Mouse (Mus musculus): ENCODE data around the gene Crtc1.

The Crtc1 gene

DNA sequence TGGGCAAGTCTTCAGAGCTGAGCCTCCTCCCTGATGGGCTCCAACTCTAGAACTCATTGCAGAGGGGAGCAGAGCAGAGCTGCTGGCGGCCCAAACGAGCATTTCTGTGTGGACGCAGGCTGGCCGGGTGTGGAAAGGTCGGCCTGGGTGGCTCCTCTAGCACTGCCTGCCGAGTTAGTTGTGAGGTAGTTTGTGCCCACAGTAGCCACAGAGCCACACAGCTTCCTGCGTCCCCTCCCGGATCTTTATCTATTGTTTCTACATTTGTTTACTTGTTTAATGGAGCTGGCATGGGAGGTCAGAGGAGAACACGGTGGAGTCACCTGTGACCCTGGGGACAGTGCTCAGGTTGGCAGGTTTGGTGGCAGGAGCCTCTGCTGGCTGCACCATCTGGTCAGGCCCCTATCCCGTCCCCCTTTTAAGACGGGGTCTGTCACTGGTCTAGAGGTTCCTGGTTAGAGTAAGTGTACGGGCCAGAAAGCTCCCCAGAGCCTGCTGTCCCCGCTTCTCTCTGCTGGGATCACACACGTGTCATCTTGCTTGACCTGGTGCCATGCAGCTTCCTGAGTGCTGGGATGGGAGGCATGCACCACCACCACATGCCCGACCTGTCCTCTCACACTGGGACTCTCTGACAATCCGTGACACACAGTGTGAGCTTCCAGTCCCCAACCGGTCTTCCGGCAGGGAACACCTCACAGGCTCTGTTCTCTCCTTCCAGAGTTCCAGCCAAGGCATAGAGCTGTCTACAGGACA lies 17.9 kb downstream of the Crtc1 start:
- no peak for DNase-seq (ENCODE audit: low read depth, low spot score)

DNA sequence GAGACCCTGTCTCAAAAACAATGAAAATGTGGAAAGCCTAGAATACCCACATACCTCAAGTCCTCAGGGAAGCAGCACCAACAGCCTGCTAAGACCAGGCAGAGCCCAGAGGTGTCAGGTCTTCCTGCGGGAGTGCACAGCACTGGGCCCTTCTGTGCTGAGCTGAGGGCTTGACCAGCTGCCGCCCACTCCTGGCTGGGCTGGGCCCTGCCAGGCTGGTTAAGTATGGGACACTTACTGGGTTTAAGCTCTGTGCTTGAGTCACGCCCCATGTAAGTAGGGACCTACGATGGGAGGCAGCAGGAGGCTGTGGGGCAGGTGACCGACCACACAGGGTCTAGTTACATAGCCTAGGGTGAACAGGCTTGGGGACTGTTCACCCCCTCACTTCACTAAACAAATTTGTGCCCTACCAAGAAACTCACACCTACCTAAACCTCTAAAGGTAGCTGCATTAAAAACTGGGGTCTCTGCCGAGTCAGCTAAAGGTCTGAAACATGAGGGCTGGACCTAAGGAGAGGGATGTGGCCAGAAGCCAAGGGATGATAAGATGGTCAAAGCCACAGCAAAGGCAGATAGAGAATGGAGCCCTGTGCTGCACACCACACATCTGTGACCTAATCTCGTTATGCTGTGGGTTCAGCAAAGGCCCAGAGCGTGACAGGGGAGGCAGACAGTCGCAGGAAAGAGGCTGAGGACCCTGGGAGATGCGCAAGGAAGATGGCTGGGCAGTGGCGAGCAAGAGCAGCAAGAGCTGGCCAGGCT lies 19.3 kb downstream of the Crtc1 start:
- DNase-seq (ENCODE audit: low read depth, low spot score), result no peak

DNA sequence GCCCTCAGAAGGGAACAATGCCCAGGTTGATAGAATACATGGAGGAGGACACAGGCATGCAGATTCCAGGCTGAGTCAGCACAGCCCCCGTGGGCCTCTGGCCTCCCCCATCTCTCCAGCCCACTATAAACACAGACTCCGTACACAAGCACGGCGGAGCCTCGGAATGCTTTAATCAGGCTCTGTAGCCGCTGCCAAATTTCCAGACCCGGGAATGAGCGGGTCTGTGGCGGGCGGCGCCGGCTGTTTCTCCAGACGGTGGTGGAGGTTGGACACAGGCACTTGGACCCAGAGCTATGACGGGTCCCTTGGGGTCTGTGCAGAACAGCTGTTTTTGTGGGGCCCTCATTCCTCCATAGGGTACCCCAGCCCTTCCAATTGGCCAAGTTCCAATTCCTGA lies 20.4 kb downstream of the Crtc1 start:
- DNase-seq (ENCODE audit: low read depth, low spot score), result no peak

DNA sequence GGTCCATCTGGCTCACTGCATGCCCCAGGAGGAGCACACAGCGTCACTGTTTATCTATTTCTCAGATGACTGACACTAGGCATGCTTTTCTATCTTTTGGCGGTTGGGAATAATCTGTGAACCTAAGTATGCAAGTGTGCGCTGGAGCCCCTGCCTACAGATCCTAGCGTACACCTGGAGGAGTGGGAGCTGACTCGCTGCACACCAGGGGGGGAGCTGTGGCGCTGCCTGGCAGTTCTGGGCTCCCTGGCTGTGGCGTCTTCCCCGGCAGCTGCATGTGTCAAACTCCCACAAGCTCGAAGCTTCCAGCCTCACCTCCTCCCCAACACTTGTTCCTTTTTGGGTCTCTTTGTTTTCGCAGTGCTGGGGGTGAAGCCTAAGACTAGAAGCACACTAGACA lies 21.5 kb downstream of the Crtc1 start:
- no peak for DNase-seq (ENCODE audit: low read depth, low spot score)

DNA sequence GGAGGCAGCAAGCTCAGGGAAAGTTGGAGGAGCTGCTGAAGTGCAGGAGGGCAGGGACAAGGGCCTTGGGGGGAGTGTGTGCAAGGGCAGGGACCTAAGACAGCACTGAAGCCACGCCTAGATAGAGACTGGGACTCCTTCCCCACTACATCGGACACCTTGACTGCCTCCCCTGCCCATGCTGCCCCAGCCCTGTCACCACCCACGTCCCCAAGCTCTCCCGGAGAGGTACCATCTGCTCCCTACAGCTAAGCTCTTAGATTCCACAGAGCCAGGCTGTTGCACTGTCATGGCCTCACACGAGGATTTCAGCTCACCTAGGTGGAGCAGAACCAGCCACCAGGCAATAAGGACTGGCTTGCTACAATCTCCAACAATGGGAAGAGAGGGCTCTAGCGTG lies 22.4 kb downstream of the Crtc1 start:
- no peak for DNase-seq (ENCODE audit: low read depth, low spot score)

DNA sequence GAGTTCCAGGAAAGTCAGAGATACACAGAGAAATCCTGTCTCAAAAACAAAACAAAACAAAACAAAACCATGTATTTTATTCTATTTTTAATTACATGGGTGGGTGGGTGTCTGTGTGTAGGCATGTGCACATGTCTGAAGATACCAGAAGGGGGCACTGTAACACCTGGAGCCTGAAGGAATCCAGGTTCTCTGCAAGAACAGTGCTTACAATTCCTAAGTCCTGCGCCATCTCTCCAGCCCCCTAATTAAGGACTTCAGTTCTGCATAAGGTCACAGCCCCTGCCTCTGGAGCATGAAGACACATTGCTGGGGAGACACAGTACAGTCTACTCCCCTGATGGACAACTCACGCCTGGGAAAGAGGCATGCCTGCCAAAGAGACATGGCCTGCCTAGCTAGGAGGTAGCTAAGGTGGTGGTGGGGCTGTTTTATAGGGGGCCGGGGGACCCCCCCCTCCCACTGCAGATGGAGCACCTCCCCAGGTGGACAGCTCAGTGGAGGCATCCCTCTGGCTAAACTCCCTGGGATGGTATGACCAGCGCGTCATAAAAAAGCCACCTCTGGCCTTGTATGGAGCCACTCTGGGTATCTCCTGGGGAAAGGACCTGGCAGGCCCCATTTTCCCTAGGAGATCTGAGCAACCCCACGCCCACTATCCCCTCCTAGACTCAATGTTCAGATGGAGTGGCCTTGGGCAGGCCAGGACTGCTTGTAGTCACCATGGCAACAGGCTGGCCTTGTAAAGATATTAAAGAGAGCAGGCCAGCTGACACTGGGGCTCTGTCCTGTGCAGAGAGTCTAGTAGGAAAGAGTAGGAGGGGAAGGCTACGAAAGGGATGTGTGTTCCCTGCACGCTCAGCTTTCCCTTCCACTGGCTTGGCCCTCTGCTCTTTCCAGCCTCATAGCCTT lies 23.6 kb downstream of the Crtc1 start:
- peak; percentile 77 for DNase-seq (ENCODE audit: low read depth, low spot score)

DNA sequence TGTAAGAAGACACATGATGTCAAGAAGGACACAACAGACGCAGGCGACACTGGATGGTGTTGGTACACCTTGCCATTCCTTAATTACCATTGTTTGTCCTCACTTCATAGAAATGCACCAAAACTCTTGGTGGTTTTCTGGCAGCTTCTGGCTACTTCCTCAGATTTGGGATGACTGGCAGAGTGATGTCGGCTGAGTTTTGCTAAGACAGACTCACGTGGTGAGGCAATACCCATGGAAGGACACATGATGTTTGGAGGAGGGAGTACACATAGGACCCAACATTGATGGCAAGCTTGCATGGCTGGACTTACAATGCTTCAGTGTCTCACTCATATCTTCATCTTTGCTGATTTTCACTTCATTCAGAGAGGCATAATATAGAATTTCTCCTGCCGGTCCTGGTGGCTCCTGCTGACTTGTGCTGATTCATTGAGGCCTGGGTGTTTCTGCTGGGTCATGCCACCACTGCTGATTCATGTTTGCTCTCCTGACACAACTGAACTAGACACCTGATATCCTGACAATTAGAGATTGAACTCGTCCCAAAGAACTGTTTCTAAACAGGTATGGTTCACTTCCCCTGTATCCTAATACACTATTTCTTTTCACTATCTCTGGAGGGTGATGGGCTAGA lies 25.0 kb downstream of the Crtc1 start:
- no peak for DNase-seq (ENCODE audit: low read depth, low spot score)

DNA sequence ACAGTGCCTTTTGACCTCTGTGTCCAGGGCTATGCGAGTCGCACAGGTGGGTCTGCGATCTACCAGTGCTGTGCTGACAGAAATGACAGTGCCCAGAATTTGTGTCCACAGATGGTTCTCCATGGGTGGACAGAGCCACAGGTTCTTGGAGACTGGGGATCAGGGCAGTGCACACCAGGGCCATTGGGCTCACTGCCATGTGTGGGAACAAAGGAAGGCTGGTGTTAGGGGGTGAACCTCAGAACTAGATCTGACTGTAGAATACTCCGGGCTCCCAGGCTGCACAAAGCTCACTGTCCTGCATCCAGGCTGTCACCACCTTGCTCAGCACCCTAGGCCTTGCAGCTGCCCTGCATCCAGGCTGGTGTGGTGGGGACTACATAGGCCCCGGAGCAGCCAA lies 29.1 kb downstream of the Crtc1 start:
- DNase-seq (ENCODE audit: low read depth, low spot score), result no peak

DNA sequence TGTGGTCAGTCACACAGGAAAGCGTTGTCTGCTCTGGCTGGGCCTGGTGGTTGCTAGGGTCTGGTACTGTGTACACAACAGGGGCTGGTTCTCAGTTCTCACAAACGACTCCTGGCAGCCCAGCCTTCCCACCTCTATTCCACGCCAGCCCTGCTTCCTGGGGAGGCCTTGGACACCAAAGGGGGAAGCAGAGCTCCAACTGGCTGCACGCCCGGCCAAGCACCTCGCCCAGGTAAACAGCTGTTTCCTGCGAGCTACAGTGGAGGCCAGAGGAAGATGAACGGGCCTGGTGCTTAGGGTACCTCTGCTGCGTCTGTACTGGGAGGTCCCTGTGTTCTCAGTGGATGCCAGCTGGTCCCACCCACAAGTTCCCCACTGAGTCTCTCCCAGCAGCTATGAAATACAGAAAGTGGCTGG lies 29.9 kb downstream of the Crtc1 start:
- no peak for DNase-seq (ENCODE audit: low read depth, low spot score)

DNA sequence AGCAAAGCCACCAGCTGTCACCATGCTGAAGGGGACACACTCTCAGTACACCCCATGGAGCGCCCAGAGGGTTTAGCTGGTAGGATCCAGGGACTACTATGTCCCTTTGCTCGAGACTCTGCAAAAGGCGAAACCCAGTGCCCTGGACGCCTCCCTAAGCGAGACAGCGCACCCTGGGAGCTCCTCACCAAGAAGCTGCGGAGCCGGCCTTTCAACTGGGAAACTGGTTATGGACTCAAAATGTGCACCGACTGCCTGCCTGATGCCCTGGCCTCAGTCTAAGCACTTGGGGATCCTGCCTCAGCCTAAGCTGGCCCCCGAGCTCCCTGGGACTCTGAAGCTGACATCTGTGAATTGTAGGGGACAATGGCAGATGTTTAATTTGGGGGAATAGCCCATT lies 30.4 kb downstream of the Crtc1 start:
- DNase-seq (ENCODE audit: low read depth, low spot score), result no peak

DNA sequence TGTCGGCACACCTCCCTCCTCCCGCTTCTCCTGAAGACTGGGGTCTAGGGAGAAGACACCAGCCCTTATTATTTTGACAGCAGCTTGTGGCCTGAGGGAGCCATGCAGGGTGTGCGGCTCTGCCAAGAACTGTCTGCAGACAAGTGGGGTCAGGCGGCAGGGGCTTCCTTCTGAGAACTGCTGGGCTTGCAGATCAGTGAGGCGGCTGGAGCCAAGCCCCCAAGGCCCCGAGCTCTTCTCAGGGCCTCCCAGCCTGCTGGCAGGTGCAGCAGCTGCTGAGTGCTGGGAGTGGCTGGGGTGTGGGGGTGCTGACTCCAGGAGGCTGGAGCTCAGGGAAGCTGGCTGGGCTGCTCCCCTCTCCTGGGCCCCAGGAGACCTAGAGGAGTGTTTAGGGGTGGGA lies 31.1 kb downstream of the Crtc1 start:
- DNase-seq (ENCODE audit: low read depth, low spot score), result no peak

DNA sequence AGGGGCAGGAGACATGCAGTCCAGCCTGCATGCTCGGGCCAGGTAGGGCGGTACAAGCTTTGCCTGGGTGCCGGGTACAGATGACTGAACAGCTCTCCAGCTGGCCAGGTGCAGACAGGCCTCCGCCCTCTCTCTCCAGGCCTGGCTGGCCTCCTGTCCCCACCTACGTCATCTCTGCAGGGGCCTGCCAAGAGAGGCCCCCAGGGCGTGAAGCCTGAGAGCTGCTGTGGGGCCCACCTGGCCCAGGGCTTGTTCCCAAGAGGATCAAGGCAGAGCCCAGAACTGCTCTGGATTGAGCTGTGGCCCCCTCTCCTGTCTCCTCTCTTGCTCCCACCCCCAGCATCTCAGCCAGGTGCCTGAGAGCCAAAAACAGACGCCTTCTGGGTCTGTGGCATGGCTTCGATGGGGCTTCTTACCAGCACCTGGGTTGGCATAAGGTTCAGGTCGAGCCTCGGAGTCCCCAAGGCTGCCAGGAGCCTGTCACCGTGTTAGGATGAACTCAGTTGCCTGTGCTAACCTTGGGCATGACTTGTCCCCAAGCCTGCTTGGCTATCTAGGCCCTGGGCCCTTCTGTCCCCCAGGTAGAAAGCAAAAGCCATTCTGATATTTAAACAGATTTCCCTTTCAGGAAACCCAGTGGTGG lies 32.8 kb downstream of the Crtc1 start:
- no peak for DNase-seq (ENCODE audit: low read depth, low spot score)

DNA sequence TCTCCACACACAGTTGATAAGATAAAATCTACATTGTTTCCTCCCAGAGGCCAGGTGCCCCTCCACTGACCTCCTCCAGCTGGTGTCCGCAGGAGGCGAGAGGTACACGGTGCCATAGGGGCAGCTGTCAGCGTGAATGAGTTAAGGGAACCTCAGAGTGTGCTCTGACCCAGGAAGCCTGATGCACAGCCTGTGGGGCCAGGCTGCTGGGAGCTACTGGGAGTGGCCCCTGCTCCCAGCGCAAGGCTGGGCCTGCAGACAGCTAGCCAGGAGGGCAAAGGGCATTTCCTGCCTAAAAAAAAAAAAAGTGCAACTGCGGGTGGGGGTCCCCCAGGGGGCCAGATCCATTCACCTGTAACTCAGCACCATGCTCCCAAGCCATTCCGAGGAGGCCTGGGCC lies 34.2 kb downstream of the Crtc1 start:
- no peak for DNase-seq (ENCODE audit: low read depth, low spot score)

DNA sequence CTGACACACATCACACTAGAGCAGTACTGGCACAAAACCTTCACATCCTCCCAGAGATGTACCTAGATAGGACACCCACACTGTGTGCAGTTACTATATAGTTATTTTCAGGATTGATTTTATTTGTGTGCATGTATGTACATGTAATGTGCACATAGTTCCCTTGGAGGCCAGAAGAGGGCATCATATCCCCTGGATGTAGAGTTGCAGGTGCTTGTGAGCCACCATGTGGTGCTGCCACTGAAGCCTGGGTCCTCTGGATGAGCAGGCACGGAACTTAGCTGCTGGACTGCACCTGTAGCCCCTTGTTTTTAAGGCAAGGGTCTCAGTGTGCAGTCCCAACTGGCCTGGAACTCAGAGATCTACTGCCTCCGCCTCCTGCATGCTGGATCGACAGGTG lies 35.2 kb downstream of the Crtc1 start:
- DNase-seq (ENCODE audit: low read depth, low spot score), result peak; percentile 37

DNA sequence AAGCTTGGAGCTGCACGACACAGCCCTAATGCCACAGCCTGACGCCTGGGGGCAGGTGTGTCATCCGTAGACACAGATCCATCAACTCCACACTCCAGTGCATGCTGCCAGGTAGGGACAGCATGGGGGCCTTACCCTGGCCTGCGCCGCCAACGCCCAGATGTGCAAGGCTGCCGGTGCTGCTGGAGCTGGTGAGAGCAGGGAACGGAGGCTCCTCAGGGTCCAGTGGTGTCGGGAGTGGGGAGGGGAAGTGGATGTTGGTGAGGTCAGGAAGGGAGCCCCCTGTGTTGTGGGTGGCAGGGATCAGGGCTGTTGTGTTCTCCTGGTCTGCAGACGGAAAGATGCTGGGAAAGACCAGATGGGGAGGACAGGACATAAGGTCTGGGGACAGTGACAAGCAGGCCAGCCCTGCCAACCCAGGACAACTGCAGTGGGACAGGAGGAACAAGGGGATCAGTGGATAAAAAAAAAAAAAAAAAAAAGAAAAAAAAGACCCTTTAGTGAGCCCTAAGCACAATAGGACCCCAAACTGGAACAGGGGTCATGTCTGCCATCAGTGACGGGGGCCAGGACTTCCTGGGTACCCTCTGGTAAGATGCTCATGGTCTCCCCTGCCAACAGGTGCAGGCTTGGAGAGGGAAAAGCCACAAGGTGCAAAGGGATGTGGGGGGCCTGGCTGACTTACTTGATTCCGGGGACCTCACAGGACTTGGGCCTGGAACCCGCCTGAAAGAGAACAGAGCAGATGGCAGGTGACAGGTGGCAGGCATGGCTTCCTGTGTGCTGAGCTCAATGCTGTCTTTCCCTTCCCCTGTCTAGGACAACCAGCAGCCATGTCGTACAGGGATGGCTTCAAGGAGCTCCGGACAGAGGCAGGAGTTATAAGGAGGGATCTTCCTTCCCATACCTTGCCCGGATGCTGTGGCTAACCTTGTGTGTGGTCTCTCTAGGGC lies 41.5 kb downstream of the Crtc1 start:
- no peak for DNase-seq (ENCODE audit: low read depth, low spot score)

DNA sequence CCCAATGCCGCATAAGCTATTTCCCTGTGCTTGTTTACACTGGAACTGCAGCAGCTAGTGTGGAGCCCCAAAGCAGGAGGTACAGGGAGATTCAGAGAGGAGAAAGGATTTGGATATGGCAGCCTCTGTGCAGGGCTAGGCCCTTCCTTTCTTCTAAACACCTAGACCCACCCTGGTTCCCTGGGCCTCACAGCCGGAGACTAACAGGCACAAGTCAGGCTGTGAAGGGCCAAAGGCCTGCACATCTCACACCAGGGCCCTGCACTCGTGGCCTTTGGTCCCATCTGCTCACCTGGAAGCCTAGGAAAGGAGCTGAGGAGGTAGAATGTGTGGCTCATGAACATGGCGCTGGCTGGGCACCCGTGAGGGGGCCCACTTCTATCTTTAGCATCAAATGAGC lies 43.2 kb downstream of the Crtc1 start:
- no peak for DNase-seq (ENCODE audit: low read depth, low spot score)

DNA sequence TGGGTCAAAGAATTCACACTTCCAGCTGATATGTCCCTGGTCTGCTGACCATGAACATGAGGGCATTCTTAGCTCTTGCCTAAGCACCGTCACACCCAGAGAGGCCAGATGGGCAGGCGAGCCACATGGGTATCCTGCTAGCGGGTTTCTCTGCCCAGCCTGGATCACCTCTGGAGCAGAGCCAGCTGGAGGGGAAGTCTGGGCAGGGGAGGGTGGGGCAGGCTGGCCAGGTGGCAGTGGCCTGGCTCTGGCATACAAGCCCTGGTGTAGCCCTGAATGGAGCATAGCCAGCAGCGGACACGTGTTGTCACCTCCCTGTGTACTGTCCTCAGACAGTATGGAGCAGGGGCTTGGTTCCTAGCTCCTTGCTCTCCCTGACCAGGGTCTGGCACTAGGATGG lies 43.7 kb downstream of the Crtc1 start:
- DNase-seq (ENCODE audit: low read depth, low spot score), result no peak

DNA sequence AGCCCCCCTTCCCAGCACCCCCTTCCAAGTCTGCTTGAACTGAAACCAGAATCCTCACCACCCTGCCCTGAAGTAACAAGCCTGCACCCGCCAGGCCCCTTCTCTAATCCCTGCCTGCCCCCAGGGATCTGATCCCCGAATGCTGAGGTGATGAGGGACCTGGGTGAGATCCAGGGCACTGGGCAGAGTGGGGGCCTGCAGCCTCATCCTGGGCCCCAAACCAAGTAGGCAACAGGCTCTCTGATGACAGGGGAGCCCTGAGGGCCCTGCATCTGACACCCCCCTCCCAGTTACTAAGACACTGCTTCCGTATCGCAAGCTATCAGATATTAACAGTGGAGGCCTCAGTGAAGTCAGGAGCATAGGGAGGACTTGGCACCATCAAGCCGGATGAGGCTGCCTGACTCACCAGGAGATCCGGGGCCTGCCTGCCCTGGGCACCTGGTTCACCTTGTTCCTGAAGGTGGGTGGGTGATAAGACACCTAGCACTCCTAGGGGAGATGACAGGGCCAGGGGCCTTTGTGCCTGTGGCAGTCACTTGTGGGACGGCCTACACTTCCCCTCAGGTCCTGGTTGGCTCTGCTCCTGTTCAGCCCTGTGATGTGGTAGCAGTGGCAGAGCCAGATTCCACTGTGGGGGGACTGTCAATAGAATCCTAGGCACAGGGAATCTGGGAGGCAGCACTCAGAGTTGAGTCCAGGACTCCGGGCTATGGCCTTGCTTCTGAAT lies 44.9 kb downstream of the Crtc1 start:
- DNase-seq (ENCODE audit: low read depth, low spot score), result no peak

DNA sequence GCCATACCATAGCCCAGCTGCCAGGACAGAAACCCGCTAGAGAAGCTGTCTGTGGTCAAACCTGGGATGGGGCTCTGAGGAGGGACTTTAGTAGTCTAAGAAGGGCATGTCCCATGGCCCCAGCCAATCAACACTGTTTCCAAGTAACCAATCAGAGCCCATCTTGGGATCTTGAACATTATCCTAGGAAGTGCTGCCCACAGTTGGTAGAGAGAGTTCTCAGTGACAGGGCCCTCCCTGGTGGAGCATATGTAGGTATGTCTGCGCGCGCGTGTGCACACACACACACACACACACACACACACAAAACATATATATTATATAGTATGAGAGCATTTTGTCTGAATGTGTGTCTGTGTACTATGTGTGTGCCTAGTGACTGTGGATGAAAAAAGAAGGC lies 46.3 kb downstream of the Crtc1 start:
- peak; percentile 96 for DNase-seq (ENCODE audit: low read depth, low spot score)

Measured in R1 (cell line).